ENCODE assay signal across 3 mouse cellular contexts in the genomic region with DNA sequence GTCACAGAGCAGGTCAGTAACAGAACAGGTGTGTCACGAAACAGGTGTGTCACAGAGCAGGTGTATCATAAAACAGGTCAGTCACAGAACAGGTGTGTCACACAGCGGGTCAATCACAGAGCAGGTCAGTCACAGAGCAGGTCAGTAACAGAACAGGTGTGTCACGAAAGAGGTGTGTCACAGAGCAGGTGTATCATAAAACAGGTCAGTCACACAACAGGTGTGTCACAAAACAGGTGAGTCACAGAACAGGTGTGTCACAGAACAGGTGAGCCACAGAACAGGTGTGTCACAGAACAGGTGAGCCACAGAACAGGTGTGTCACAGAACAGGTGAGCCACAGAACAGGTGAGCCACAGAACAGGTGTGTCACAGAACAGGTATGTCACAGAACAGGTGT.
DNase-seq lines count a peak whose midpoint lies in the region; ATAC-seq lines count a peak whose summit lies in the region.
"Not testable (repeated sequence)": the region's sequence is repeated elsewhere in the genome, so short reads cannot be mapped to it uniquely, and the experiment has no call there.

No protein-coding gene starts in this region.

- not testable (repeated sequence) for H3K27ac ChIP-seq in midbrain, embryonic 11.5 days (ENCODE audit: low read depth, low read length)

- 88% methylated on average over 3 of the region's 3 CpGs for WGBS in midbrain, embryonic 11.5 days

- not testable (repeated sequence) for H3K4me3 ChIP-seq in midbrain, embryonic 11.5 days (ENCODE audit: low read depth, low read length)

- not testable (repeated sequence) for H3K4me2 ChIP-seq in midbrain, embryonic 11.5 days

- not testable (repeated sequence) for H3K9ac ChIP-seq in midbrain, embryonic 11.5 days (ENCODE audit: low read length)

- DNase-seq in heart, adult 11 months = peak; percentile 87
- DNase-seq in midbrain, embryonic 11.5 days (ENCODE audit: low spot score, missing footprints) = peak; percentile 78

- H3K27me3 ChIP-seq in midbrain, embryonic 11.5 days (ENCODE audit: control insufficient read depth, insufficient read depth, low read length) = not testable (repeated sequence)

- ATAC-seq in erythroblast, adult 5-6 weeks (replicated peaks; ENCODE audit: low FRiP score, poor library complexity, severe bottlenecking) = 0 out of 2 replicates have a peak, but pooled peaks have one; percentile 21
- not testable (repeated sequence) for ATAC-seq in midbrain, embryonic 11.5 days (ENCODE audit: low FRiP score)

- not testable (repeated sequence) for H3K4me1 ChIP-seq in midbrain, embryonic 11.5 days (ENCODE audit: control insufficient read depth, insufficient read depth, low read length)

- H3K9me3 ChIP-seq in midbrain, embryonic 11.5 days (ENCODE audit: control insufficient read depth, low read length) = not testable (repeated sequence)

- H3K36me3 ChIP-seq in midbrain, embryonic 11.5 days (ENCODE audit: control insufficient read depth, insufficient read depth, low read length) = not testable (repeated sequence)
